Mouse (Mus musculus) CH12.LX (cell line): Measurements from ENCODE around the gene Cryzl1. TPM values are rescaled to one million over a fixed set of nuclear protein-coding genes. Genes with fewer than 3 reads are reported as not detected.

Experiments
- DNase-seq: peaks from one replicate; pipeline ENCODE4 v3.0.0-alpha.2; 2013; ENCODE audit errors: extremely low read depth
- H3K27ac ChIP-seq: 2 replicates; pipeline ENCODE4 v1.5.1; 2012; ENCODE audit warnings: low read depth, mild to moderate bottlenecking, control low read depth, moderate library complexity; ENCODE audit not compliant: insufficient read depth
- H3K27me3 ChIP-seq: replicated peaks from 2 replicates; pipeline ENCODE3; 2012; ENCODE audit warnings: inconsistent platforms
- H3K36me3 ChIP-seq, 2 experiments: replicated peaks in 1 of 2; 2 replicates each; pipeline versions ENCODE3 to v1.6.1; 2012; ENCODE audit warnings: inconsistent platforms in 1 of 2, low read length in 1 of 2, mild to moderate bottlenecking in 1 of 2, mixed read lengths in 1 of 2, moderate library complexity in 1 of 2; ENCODE audit not compliant: control insufficient read depth in 1 of 2, insufficient read depth in 1 of 2
- H3K4me1 ChIP-seq, 2 experiments: 2 replicates each; pipeline ENCODE4 v1.6.1; 2012; ENCODE audit warnings: inconsistent platforms in 1 of 2, moderate library complexity in 1 of 2; ENCODE audit not compliant: insufficient read depth in 2 of 2, control insufficient read depth in 1 of 2
- H3K4me2 ChIP-seq: 2 replicates; pipeline ENCODE4 v1.6.1; 2012; ENCODE audit warnings: low read depth, mild to moderate bottlenecking, control low read depth; ENCODE audit not compliant: poor library complexity, insufficient read depth, severe bottlenecking
- H3K4me3 ChIP-seq, 3 experiments: fragments of 150-350 bp in 1 of 3; sonication (generic) in 1 of 3; replicated peaks in 1 of 3; 2 replicates each; pipeline versions ENCODE3 to v1.5.1; 2011 to 2012; ENCODE audit warnings: low read depth in 2 of 3, low read length in 2 of 3, mild to moderate bottlenecking in 2 of 3, moderate library complexity in 2 of 3, control low read depth in 1 of 3, improper control_type of control experiment in 1 of 3, inconsistent platforms in 1 of 3, mixed read lengths in 1 of 3; ENCODE audit not compliant: poor library complexity in 1 of 3
- H3K79me2 ChIP-seq: replicated peaks from 2 replicates; pipeline ENCODE4 v1.6.1; 2012; ENCODE audit warnings: mild to moderate bottlenecking, moderate library complexity; ENCODE audit not compliant: control insufficient read depth, poor library complexity, insufficient read depth, severe bottlenecking; ENCODE audit errors: extremely low read depth
- H3K9ac ChIP-seq: 2 replicates; pipeline ENCODE4 v1.6.1; 2012; ENCODE audit warnings: low read depth, mild to moderate bottlenecking, control low read depth, moderate library complexity; ENCODE audit not compliant: insufficient read depth
- H3K9me3 ChIP-seq: replicated peaks from 2 replicates; pipeline ENCODE3; 2012; ENCODE audit warnings: low read length, inconsistent platforms, mixed read lengths
- BHLHE40 ChIP-seq: IDR thresholded peaks from 2 replicates; pipeline ENCODE4 v1.6.1; 2011; ENCODE audit warnings: mild to moderate bottlenecking, low read depth, low read length, improper control_type of control experiment
- CHD1 ChIP-seq: IDR thresholded peaks from 2 replicates; pipeline ENCODE4 v1.6.1; 2012; ENCODE audit warnings: low read depth, low read length, improper control_type of control experiment, inconsistent platforms
- CHD2 ChIP-seq: IDR thresholded peaks from 2 replicates; pipeline ENCODE4 v1.6.1; 2011; ENCODE audit warnings: low read length, improper control_type of control experiment
- CTCF ChIP-seq, 2 experiments: IDR thresholded peaks in 1 of 2; conservative IDR thresholded peaks in 1 of 2; 2 replicates each; pipeline ENCODE4 v1.5.1; 2011 to 2012; ENCODE audit warnings: low read depth in 2 of 2, low read length in 2 of 2, improper control_type of control experiment in 1 of 2, inconsistent platforms in 1 of 2, mild to moderate bottlenecking in 1 of 2, moderate library complexity in 1 of 2
- E2F4 ChIP-seq: IDR thresholded peaks from 2 replicates; pipeline ENCODE4 v1.6.1; 2011; ENCODE audit warnings: low read depth, low read length, improper control_type of control experiment; ENCODE audit not compliant: insufficient replicate concordance
- ELF1 ChIP-seq: IDR thresholded peaks from 2 replicates; pipeline ENCODE4 v1.6.1; 2014; ENCODE audit warnings: low read depth, mild to moderate bottlenecking, inconsistent platforms, low read length, improper control_type of control experiment
- EP300 ChIP-seq: IDR thresholded peaks from 2 replicates; pipeline ENCODE4 v1.6.1; 2011; ENCODE audit warnings: low read length, improper control_type of control experiment
- ETS1 ChIP-seq: conservative IDR thresholded peaks from 2 replicates; pipeline ENCODE4 v1.6.1; 2012; ENCODE audit warnings: low read depth, mild to moderate bottlenecking, inconsistent platforms, low read length, improper control_type of control experiment, moderate library complexity
- GABPA ChIP-seq: IDR thresholded peaks from 2 replicates; pipeline ENCODE4 v1.6.1; 2012; ENCODE audit warnings: low read depth, low read length, improper control_type of control experiment, inconsistent platforms; ENCODE audit not compliant: insufficient replicate concordance
- HCFC1 ChIP-seq: IDR thresholded peaks from 2 replicates; pipeline ENCODE4 v1.6.1; 2012; ENCODE audit warnings: low read depth, mild to moderate bottlenecking, inconsistent platforms, low read length, improper control_type of control experiment
- IRF4 ChIP-seq: IDR thresholded peaks from 2 replicates; pipeline ENCODE4 v1.6.1; 2014; ENCODE audit warnings: low read depth, mild to moderate bottlenecking, inconsistent platforms, low read length, improper control_type of control experiment
- JUN ChIP-seq: IDR thresholded peaks from 2 replicates; pipeline ENCODE4 v1.6.1; 2011; ENCODE audit warnings: low read depth, mild to moderate bottlenecking, low read length, improper control_type of control experiment, moderate library complexity; ENCODE audit not compliant: insufficient read depth
- JUND ChIP-seq: conservative IDR thresholded peaks from 2 replicates; pipeline ENCODE4 v1.6.1; 2011; ENCODE audit warnings: low read depth, low read length, improper control_type of control experiment
- KAT2A ChIP-seq: IDR thresholded peaks from 2 replicates; pipeline ENCODE4 v1.6.1; 2012; ENCODE audit warnings: low read length, improper control_type of control experiment, inconsistent platforms; ENCODE audit not compliant: insufficient replicate concordance
- MAFK ChIP-seq: IDR thresholded peaks from 2 replicates; pipeline ENCODE4 v1.6.1; 2011; ENCODE audit warnings: low read length, improper control_type of control experiment; ENCODE audit not compliant: insufficient replicate concordance
- MAX ChIP-seq: IDR thresholded peaks from 2 replicates; pipeline ENCODE4 v1.6.1; 2011; ENCODE audit warnings: low read length, improper control_type of control experiment
- MAZ ChIP-seq: IDR thresholded peaks from 2 replicates; pipeline ENCODE4 v1.6.1; 2012; ENCODE audit warnings: low read depth, mild to moderate bottlenecking, inconsistent platforms, low read length, improper control_type of control experiment, moderate library complexity
- MEF2A ChIP-seq: IDR thresholded peaks from 2 replicates; pipeline ENCODE4 v1.6.1; 2014; ENCODE audit warnings: low read depth, mild to moderate bottlenecking, inconsistent platforms, low read length, improper control_type of control experiment, borderline replicate concordance
- MXI1 ChIP-seq: IDR thresholded peaks from 2 replicates; pipeline ENCODE4 v1.6.1; 2011; ENCODE audit warnings: mild to moderate bottlenecking, low read depth, low read length, improper control_type of control experiment
- MYC ChIP-seq: IDR thresholded peaks from 2 replicates; pipeline ENCODE4 v1.6.1; 2011; ENCODE audit warnings: low read depth, mild to moderate bottlenecking, improper control_type of control experiment, low read length
- NELFE ChIP-seq: IDR thresholded peaks from 2 replicates; pipeline ENCODE4 v1.6.1; 2011; ENCODE audit warnings: low read depth, low read length, improper control_type of control experiment
- NRF1 ChIP-seq: IDR thresholded peaks from 2 replicates; pipeline ENCODE4 v1.6.1; 2014; ENCODE audit warnings: low read depth, mild to moderate bottlenecking, inconsistent platforms, low read length, improper control_type of control experiment, moderate library complexity
- PAX5 ChIP-seq: IDR thresholded peaks from 2 replicates; pipeline ENCODE4 v1.6.1; 2012; ENCODE audit warnings: low read length, inconsistent platforms, mixed read lengths
- POLR2A ChIP-seq: IDR thresholded peaks from 2 replicates; pipeline ENCODE4 v1.6.1; 2011; ENCODE audit warnings: low read depth, mild to moderate bottlenecking, improper control_type of control experiment, low read length
- POLR2AphosphoS2 ChIP-seq: IDR thresholded peaks from 2 replicates; pipeline ENCODE4 v1.6.1; 2011; ENCODE audit warnings: low read depth, low read length, improper control_type of control experiment
- RAD21 ChIP-seq: IDR thresholded peaks from 2 replicates; pipeline ENCODE4 v1.6.1; 2011; ENCODE audit warnings: low read depth, mild to moderate bottlenecking, low read length, improper control_type of control experiment, moderate library complexity
- RCOR1 ChIP-seq: conservative IDR thresholded peaks from 2 replicates; pipeline ENCODE4 v1.6.1; 2012; ENCODE audit warnings: low read depth, mild to moderate bottlenecking, inconsistent platforms, low read length, improper control_type of control experiment
- SIN3A ChIP-seq: IDR thresholded peaks from 2 replicates; pipeline ENCODE4 v1.6.1; 2012; ENCODE audit warnings: low read length, improper control_type of control experiment, inconsistent platforms
- SMC3 ChIP-seq: IDR thresholded peaks from 2 replicates; pipeline ENCODE4 v1.6.1; 2011; ENCODE audit warnings: low read depth, low read length, improper control_type of control experiment
- TBP ChIP-seq: conservative IDR thresholded peaks from 2 replicates; pipeline ENCODE4 v1.6.1; 2011; ENCODE audit warnings: low read depth, low read length, improper control_type of control experiment
- TCF12 ChIP-seq: IDR thresholded peaks from 2 replicates; pipeline ENCODE4 v1.6.1; 2014; ENCODE audit warnings: low read depth, mild to moderate bottlenecking, inconsistent platforms, low read length, improper control_type of control experiment
- UBTF ChIP-seq: IDR thresholded peaks from 2 replicates; pipeline ENCODE4 v1.6.1; 2012; ENCODE audit warnings: low read depth, mild to moderate bottlenecking, inconsistent platforms, low read length, improper control_type of control experiment, moderate library complexity
- USF1 ChIP-seq: IDR thresholded peaks from 2 replicates; pipeline ENCODE4 v1.6.1; 2014; ENCODE audit warnings: low read depth, mild to moderate bottlenecking, inconsistent platforms, low read length, improper control_type of control experiment
- USF2 ChIP-seq: conservative IDR thresholded peaks from 2 replicates; pipeline ENCODE4 v1.6.1; 2011; ENCODE audit warnings: low read depth, low read length, improper control_type of control experiment
- ZC3H11A ChIP-seq: IDR thresholded peaks from 2 replicates; pipeline ENCODE4 v1.6.1; 2012; ENCODE audit warnings: low read depth, mild to moderate bottlenecking, inconsistent platforms, low read length, improper control_type of control experiment
- ZKSCAN1 ChIP-seq: IDR thresholded peaks from 2 replicates; pipeline ENCODE4 v1.6.1; 2012; ENCODE audit warnings: low read depth, inconsistent platforms, low read length, improper control_type of control experiment, borderline replicate concordance
- ZMIZ1 ChIP-seq: IDR thresholded peaks from 2 replicates; pipeline ENCODE4 v1.6.1; 2012; ENCODE audit warnings: low read depth, mild to moderate bottlenecking, inconsistent platforms, low read length, improper control_type of control experiment
- ZNF384 ChIP-seq: IDR thresholded peaks from 2 replicates; pipeline ENCODE4 v1.6.1; 2012; ENCODE audit warnings: low read depth, low read length, improper control_type of control experiment, inconsistent platforms
- dilution Hi-C: fragments of 300-500 bp; cut with MboI; formaldehyde crosslinking; loops from 2 replicates; pipeline ENCODE4 v1.14.3; 2020; ENCODE audit warnings: low sequenced_read_pairs; ENCODE audit not compliant: extremely low pct_unique_long_range_greater_than_20kb, extremely low pct_ligation_motif_present
- in situ Hi-C: fragments of 300-500 bp; cut with MboI; formaldehyde crosslinking; loops from 3 replicates; pipeline ENCODE4 v1.14.3; 2019; ENCODE audit warnings: low sequenced_read_pairs, low pct_ligation_motif_present, low pct_unique_long_range_greater_than_20kb, mixed read lengths
- polyA plus RNA-seq: library from polyadenylated mRNA; unstranded; fragments of >175 nt; gene quantifications from 2 replicates; pipeline ENCODE4 v1.2.1, GENCODE M21; 2012; ENCODE audit warnings: low read depth; ENCODE audit not compliant: insufficient read length
- total RNA-seq, 2 experiments: library from RNA; depleted of rRNA; stranded (reverse); fragments of 300-350 nt in 1 of 2; fragments of >200 nt in 1 of 2; gene quantifications; 2 replicates each; pipeline ENCODE4 v1.2.3; 2012 to 2014

Gene Cryzl1
- total and polyA plus RNA-seq, 3 experiments: 105 to 115 (median 111) TPM

DNA sequence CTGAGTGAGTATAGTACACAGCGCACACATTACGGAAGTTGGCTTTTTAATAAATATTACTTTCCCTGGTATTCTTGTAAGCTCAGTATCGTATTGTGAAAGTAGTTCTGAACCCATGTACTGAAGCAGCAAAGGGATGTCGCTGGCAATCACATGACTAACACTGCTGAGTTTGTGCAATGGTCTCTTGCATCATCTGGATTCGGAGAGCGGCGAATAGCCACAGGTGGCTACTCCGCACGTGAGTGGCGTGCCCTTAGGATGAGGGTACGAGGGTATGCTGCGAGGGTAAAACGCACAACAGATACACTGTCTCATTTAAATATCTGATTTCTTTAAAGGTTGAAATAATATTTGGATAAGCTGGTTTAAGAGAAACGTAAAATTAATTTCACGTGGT lies 1.3 kb downstream of the Cryzl1 start:
- H3K27ac ChIP-seq: peak overlapping the region; percentile 66
- peaks cover 77% of the 10 kb centered on the region for H3K79me2 ChIP-seq
- dilution Hi-C loops: no loop called here
- peak overlapping the region; percentile 65 to 69 (median 67) for H3K4me3 ChIP-seq
- peaks cover 22 to 47% of the 10 kb centered on the region in 2 experiments for H3K36me3 ChIP-seq
- H3K4me2 ChIP-seq: peak overlapping the region; percentile 57
- H3K9ac ChIP-seq: peak overlapping the region; percentile 70
- peaks cover 10 to 64% of the 10 kb centered on the region in 2 experiments for H3K4me1 ChIP-seq
- H3K27me3 ChIP-seq: peaks cover 10% of the 10 kb centered on the region
- in situ Hi-C loops: loop anchor here (5.0 kb wide), 1 partner anchor 190 kb away; no protein-coding TSS in a partner anchor
- peak; percentile 63; the same call in 1 of the 2 replicates for TF ChIP-seq ZMIZ1
- TF ChIP-seq JUN: peak; percentile 42; the same call in 1 of the 2 replicates
- TF ChIP-seq EP300: peak; percentile 71
- TF ChIP-seq SMC3: no peak
- TF ChIP-seq KAT2A: peak; percentile 75; the same call in 1 of the 2 replicates
- TF ChIP-seq NRF1: peak; percentile 49; the same call in 1 of the 2 replicates
- TF ChIP-seq PAX5: no peak
- TF ChIP-seq GABPA: no peak
- TF ChIP-seq HCFC1: peak; percentile 69
- no peak for TF ChIP-seq CTCF (conservative IDR thresholded peaks at IDR 0.05 in 1 of 2, IDR thresholded peaks at IDR 0.05 in 1 of 2; ENCODE audit: low read depth in 2 of 2, low read length in 2 of 2)
- peak; percentile 92 for TF ChIP-seq ETS1
- peak; percentile 97 for TF ChIP-seq MAX
- TF ChIP-seq POLR2AphosphoS2: no peak
- peak; percentile 62 for TF ChIP-seq USF2
- no peak; the same call in 1 of the 2 replicates for TF ChIP-seq RAD21
- TF ChIP-seq TBP: peak; percentile 74; the same call in 1 of the 2 replicates
- peak; percentile 85 for TF ChIP-seq TCF12
- TF ChIP-seq E2F4: peak; percentile 74; the same call in 1 of the 2 replicates
- no peak for TF ChIP-seq CHD1
- TF ChIP-seq RCOR1: peak; percentile 93; the same call in 1 of the 2 replicates
- peak; percentile 57 for TF ChIP-seq ELF1
- peak; percentile 52 for TF ChIP-seq CHD2
- TF ChIP-seq SIN3A: peak; percentile 75
- TF ChIP-seq ZC3H11A: no peak
- TF ChIP-seq ZKSCAN1: no peak
- peak; percentile 66; the same call in 1 of the 2 replicates for TF ChIP-seq MAZ
- TF ChIP-seq NELFE: peak; percentile 61
- TF ChIP-seq BHLHE40: peak; percentile 100
- peak; percentile 81 for TF ChIP-seq USF1
- no peak; the same call in 1 of the 2 replicates for TF ChIP-seq UBTF
- TF ChIP-seq JUND: peak; percentile 75
- TF ChIP-seq MAFK: peak; percentile 65; the same call in 1 of the 2 replicates
- TF ChIP-seq ZNF384: no peak
- peak; percentile 96 for TF ChIP-seq MXI1
- peak; percentile 80 for TF ChIP-seq MEF2A
- TF ChIP-seq MYC: peak; percentile 100
- TF ChIP-seq IRF4: peak; percentile 74; the same call in 1 of the 2 replicates
- peak; percentile 62 for TF ChIP-seq POLR2A
- DNase-seq: peak; percentile 91
- H3K9me3 ChIP-seq: no peaks in the 10 kb centered on the region
